Mouse (Mus musculus) heart, embryonic 11.5 days (tissue): ENCODE results near the gene Efhd1. TPM values are rescaled to one million over a fixed set of nuclear protein-coding genes. Genes with fewer than 3 reads are reported as not detected.

Experiments used
- ATAC-seq: fragments of 200-750 bp; cut with Nextera tagmentation; replicated peaks from 2 replicates; pipeline ENCODE4 v1.8.0; 2017; ENCODE audit warnings: moderate library complexity; ENCODE audit not compliant: insufficient number of reproducible peaks, low FRiP score, low TSS enrichment
- H3K27ac ChIP-seq: fragments of 300-500 bp; sonication (generic); 2 replicates; pipeline ENCODE4 v1.5.1; 2014; ENCODE audit warnings: mild to moderate bottlenecking, low read depth, low read length
- H3K27me3 ChIP-seq: fragments of 300-500 bp; sonication (generic); 2 replicates; pipeline ENCODE4 v1.6.1; 2014; ENCODE audit warnings: mild to moderate bottlenecking, low read length, mixed read lengths; ENCODE audit not compliant: control insufficient read depth, insufficient read depth
- H3K36me3 ChIP-seq: fragments of 300-500 bp; sonication (generic); 2 replicates; pipeline ENCODE4 v1.6.1; 2014; ENCODE audit warnings: mild to moderate bottlenecking, low read length, moderate library complexity, mixed read lengths; ENCODE audit not compliant: control insufficient read depth, insufficient read depth
- H3K4me1 ChIP-seq: fragments of 300-500 bp; sonication (generic); 2 replicates; pipeline ENCODE4 v1.6.1; 2014; ENCODE audit warnings: low read length; ENCODE audit not compliant: control insufficient read depth, insufficient read depth
- H3K4me2 ChIP-seq: fragments of 300-500 bp; sonication (generic); 2 replicates; pipeline ENCODE4 v1.6.1; 2014; ENCODE audit warnings: mild to moderate bottlenecking, moderate library complexity
- H3K4me3 ChIP-seq: fragments of 300-500 bp; sonication (generic); 2 replicates; pipeline ENCODE4 v1.5.1; 2014; ENCODE audit warnings: low read depth, low read length
- H3K9ac ChIP-seq: fragments of 300-500 bp; sonication (generic); 2 replicates; pipeline ENCODE4 v1.6.1; 2014; ENCODE audit warnings: mild to moderate bottlenecking, low read depth, low read length, moderate library complexity
- H3K9me3 ChIP-seq: fragments of 300-500 bp; sonication (generic); replicated peaks from 2 replicates; pipeline ENCODE4 v1.6.1; 2016; ENCODE audit warnings: low read length; ENCODE audit not compliant: control insufficient read depth
- WGBS: fragments of 180-500 bp; shearing (Covaris S2); extraction: QIAGEN DNeasy Blood & Tissue Kit; methylation state at CpG from one replicate; pipeline ENCODE4 v1.1.7; 2014; ENCODE audit not compliant: insufficient replicate concordance; 5-methylcytosine and 5-hydroxymethylcytosine counted together
- polyA plus RNA-seq: library from polyadenylated mRNA; unstranded; fragments of >200 nt; fragmentation: Nextera tagmentation; extraction: Ambion mirVana; gene quantifications from 2 replicates; pipeline ENCODE4 v1.2.1, GENCODE M21; 2014

Efhd1 gene
- polyA plus RNA-seq, 1 experiment from 2014 or later, result 0.26 TPM

- Histone ChIP-seq H3K27me3 (peaks cover 5% of the 10 kb centered on the region), H3K27ac (no peak overlapping the region), H3K9ac (no peak overlapping the region), H3K4me1 (peaks cover 23% of the 10 kb centered on the region), H3K4me3 (no peak overlapping the region), H3K4me2 (no peak overlapping the region), H3K36me3 (no peaks in the 10 kb centered on the region), H3K9me3 (no peaks in the 10 kb centered on the region)
- ATAC-seq, result no peak
- 59% methylated on average over 3 of the region's 3 CpGs for WGBS
Measured at GRCm38 (mm10) chr1:87272462-87272861, 8.3 kb downstream of the Efhd1 start.

- WGBS, result 28% methylated on average over 3 of the region's 3 CpGs
- no peak overlapping the region for H3K4me2 ChIP-seq
- H3K4me1 ChIP-seq, result peaks cover 23% of the 10 kb centered on the region
- no peaks in the 10 kb centered on the region for H3K9me3 ChIP-seq
- H3K36me3 ChIP-seq, result no peaks in the 10 kb centered on the region
- no peak overlapping the region for H3K27ac ChIP-seq
- no peak for ATAC-seq
- no peak overlapping the region for H3K4me3 ChIP-seq
- H3K27me3 ChIP-seq, result no peaks in the 10 kb centered on the region; the same call in 1 of the 2 replicates
- peak overlapping the region; percentile 39; the same call in 1 of the 2 replicates for H3K9ac ChIP-seq
Measured at GRCm38 (mm10) chr1:87273514-87273942, 9.4 kb downstream of the Efhd1 start.

GRCm38 (mm10) chr1:87274134-87274533, 10.0 kb downstream of the Efhd1 start:
- Histone ChIP-seq H3K4me2 (no peak overlapping the region), H3K27me3 (no peaks in the 10 kb centered on the region; the same call in 1 of the 2 replicates), H3K9ac (no peak overlapping the region), H3K27ac (no peak overlapping the region), H3K36me3 (no peaks in the 10 kb centered on the region), H3K4me1 (peaks cover 23% of the 10 kb centered on the region), H3K4me3 (no peak overlapping the region), H3K9me3 (no peaks in the 10 kb centered on the region)
- 72% methylated on average over 4 of the region's 4 CpGs for WGBS
- ATAC-seq, result no peak

- Histone ChIP-seq H3K4me2 (no peak overlapping the region), H3K9me3 (no peaks in the 10 kb centered on the region), H3K27me3 (no peaks in the 10 kb centered on the region; the same call in 1 of the 2 replicates), H3K4me3 (no peak overlapping the region), H3K4me1 (peaks cover 23% of the 10 kb centered on the region), H3K27ac (no peak overlapping the region), H3K36me3 (no peaks in the 10 kb centered on the region), H3K9ac (no peak overlapping the region)
- no peak for ATAC-seq
- 86% methylated on average over 12 of the region's 12 CpGs for WGBS
Measured at GRCm38 (mm10) chr1:87275151-87275550, 11.0 kb downstream of the Efhd1 start.

- WGBS, result 40% methylated on average over 2 of the region's 2 CpGs
- no peak overlapping the region for H3K9ac ChIP-seq
- H3K27ac ChIP-seq, result no peak overlapping the region
- ATAC-seq, result no peak
- H3K4me3 ChIP-seq, result no peak overlapping the region
- no peaks in the 10 kb centered on the region for H3K9me3 ChIP-seq
- no peaks in the 10 kb centered on the region for H3K36me3 ChIP-seq
- H3K4me1 ChIP-seq, result peaks cover 15% of the 10 kb centered on the region
- no peak overlapping the region for H3K4me2 ChIP-seq
- H3K27me3 ChIP-seq, result peaks cover 3% of the 10 kb centered on the region; the same call in 1 of the 2 replicates
Measured at GRCm38 (mm10) chr1:87276056-87276455, 11.9 kb downstream of the Efhd1 start.

- Histone ChIP-seq H3K9me3 (no peaks in the 10 kb centered on the region), H3K27ac (no peak overlapping the region), H3K4me3 (no peak overlapping the region), H3K9ac (no peak overlapping the region), H3K36me3 (no peaks in the 10 kb centered on the region), H3K4me2 (no peak overlapping the region), H3K4me1 (no peaks in the 10 kb centered on the region), H3K27me3 (peaks cover 4% of the 10 kb centered on the region; the same call in 1 of the 2 replicates)
- ATAC-seq, result no peak
- 79% methylated on average over 5 of the region's 5 CpGs for WGBS
Measured at GRCm38 (mm10) chr1:87280281-87280680, 16.1 kb downstream of the Efhd1 start.

GRCm38 (mm10) chr1:87281599-87282412, 17.6 kb downstream of the Efhd1 start:
- peaks cover 4% of the 10 kb centered on the region; the same call in 1 of the 2 replicates for H3K27me3 ChIP-seq
- 0 out of 2 replicates have a peak overlapping the region, but pooled peaks have one; percentile 8 for H3K4me3 ChIP-seq
- 25% methylated on average over 20 of the region's 20 CpGs for WGBS
- H3K27ac ChIP-seq, result no peak overlapping the region
- 0 out of 2 replicates have a peak overlapping the region, but pooled peaks have one; percentile 46 for H3K9ac ChIP-seq
- H3K4me2 ChIP-seq, result peak overlapping the region; percentile 52
- H3K4me1 ChIP-seq, result no peaks in the 10 kb centered on the region
- no peaks in the 10 kb centered on the region for H3K36me3 ChIP-seq
- ATAC-seq, result no peak
- no peaks in the 10 kb centered on the region for H3K9me3 ChIP-seq

- WGBS, result 67% methylated on average over 6 of the region's 6 CpGs
- ATAC-seq, result no peak
Measured at GRCm38 (mm10) chr1:87282413-87282788, 18.2 kb downstream of the Efhd1 start.

More at GRCm38 (mm10) chr1:87282413-87282788, 18.2 kb downstream of the Efhd1 start:
- Histone ChIP-seq H3K27me3 (peaks cover 4% of the 10 kb centered on the region; the same call in 1 of the 2 replicates), H3K9me3 (no peaks in the 10 kb centered on the region), H3K36me3 (no peaks in the 10 kb centered on the region), H3K9ac (no peak overlapping the region), H3K27ac (no peak overlapping the region), H3K4me1 (no peaks in the 10 kb centered on the region), H3K4me2 (no peak overlapping the region; the same call in 1 of the 2 replicates), H3K4me3 (no peak overlapping the region)
